Mouse (Mus musculus) E14TG2a.4 (cell line): ENCODE measurements around the gene Rnf157.

ENCODE experiments used
- H3K27me3 ChIP-seq: 2 replicates; pipeline ENCODE4 v1.6.1; 2014; ENCODE audit warnings: low read length, control low read depth; ENCODE audit not compliant: insufficient read depth
- H3K36me3 ChIP-seq: 2 replicates; pipeline ENCODE4 v1.6.1; 2014; ENCODE audit warnings: low read length, control low read depth; ENCODE audit not compliant: insufficient read depth
- H3K4me1 ChIP-seq: replicated peaks from 2 replicates; pipeline ENCODE4 v1.6.1; 2014; ENCODE audit warnings: low read depth, low read length, control low read depth
- H3K4me3 ChIP-seq: replicated peaks from 2 replicates; pipeline ENCODE4 v1.5.1; 2014; ENCODE audit warnings: mild to moderate bottlenecking, low read length
- H3K9me3 ChIP-seq: 2 replicates; pipeline ENCODE4 v1.6.1; 2014; ENCODE audit warnings: low read length, control low read depth
- CTCF ChIP-seq: conservative IDR thresholded peaks from 2 replicates; pipeline ENCODE4 v1.5.1; 2014; ENCODE audit warnings: low read length
- NANOG ChIP-seq: IDR thresholded peaks from 2 replicates; pipeline ENCODE4 v1.6.1; 2014; ENCODE audit warnings: borderline replicate concordance, low read length, mixed read lengths
- POU5F1 ChIP-seq: IDR thresholded peaks from 2 replicates; pipeline ENCODE4 v1.6.1; 2014; ENCODE audit warnings: low read length, borderline replicate concordance

Rnf157 gene

DNA sequence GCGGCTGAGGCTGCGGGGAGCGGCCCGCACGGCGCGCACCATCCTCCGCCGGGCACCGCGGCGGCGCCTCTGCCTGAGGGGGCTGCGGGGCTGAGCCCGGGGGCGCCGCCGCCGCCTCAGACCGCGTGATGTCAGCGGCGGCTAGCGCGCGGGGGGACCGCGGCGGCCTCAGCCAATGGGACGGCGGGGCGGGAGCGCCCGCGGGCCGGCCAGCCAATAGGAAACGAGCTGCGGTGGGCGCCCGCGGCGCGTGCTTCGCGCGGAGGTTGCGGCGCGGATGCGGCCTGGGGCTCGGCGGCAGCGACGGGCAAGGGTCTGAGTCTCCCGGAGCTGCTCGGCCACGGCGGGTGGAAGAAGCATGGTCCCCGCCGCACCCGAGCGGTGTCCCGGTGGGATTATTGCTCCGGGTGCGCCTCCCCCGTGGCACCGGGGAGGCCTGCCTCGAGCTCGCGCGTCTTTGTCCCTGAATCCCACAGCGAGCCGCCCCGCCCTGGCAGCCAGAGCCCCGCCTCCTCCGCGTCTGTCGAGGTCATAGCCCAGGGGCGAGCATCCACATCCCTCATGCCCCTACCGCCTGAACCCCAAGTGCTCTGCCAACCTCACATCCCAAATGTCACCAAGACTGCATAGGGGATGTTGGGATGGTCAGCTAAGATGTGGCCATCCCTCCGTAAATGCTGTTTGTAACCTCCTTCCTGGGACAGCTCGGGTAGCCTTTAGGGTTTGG, at the start of gene Rnf157:
Gene Rnf157, minus strand, starts transcription at position 129 of the 727 bp plus-strand sequence.
- Histone ChIP-seq H3K4me3 (peak within 1 kb of the TSS; percentile 83), H3K4me1 (peaks cover 23% of the 10 kb centered on the region), H3K27me3 (peaks cover 21% of the 10 kb centered on the region), H3K36me3 (no peaks in the 10 kb centered on the region), H3K9me3 (no peaks in the 10 kb centered on the region)
- TF ChIP-seq NANOG: no peak
- TF ChIP-seq POU5F1: no peak
- no peak for TF ChIP-seq CTCF

DNA sequence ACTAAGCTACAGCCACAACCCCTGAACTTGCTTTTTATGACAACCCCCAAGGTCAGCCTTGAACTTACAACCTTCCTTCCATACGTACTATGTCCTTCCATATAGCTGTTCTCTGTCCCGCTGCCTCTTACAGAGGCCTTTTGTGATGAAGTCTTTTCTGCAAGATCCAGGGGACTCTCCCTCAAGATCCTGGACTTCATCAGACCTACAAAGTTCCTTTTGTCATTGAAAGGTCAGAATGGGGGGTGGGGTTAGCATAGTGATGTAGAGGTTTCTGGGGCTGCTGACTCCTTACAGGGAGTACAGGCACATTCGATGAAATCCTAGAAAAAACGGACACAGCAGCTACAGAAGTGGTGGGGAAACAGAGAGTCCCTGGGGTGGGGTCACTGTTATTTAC, 47.0 kb upstream of the Rnf157 start:
- no peak overlapping the region for H3K4me3 ChIP-seq
- peaks cover 42% of the 10 kb centered on the region for H3K4me1 ChIP-seq
- no peaks in the 10 kb centered on the region for H3K36me3 ChIP-seq
- H3K27me3 ChIP-seq: peaks cover 10% of the 10 kb centered on the region
- TF ChIP-seq NANOG (no peak), POU5F1 (no peak), CTCF (no peak)
- H3K9me3 ChIP-seq: no peaks in the 10 kb centered on the region

DNA sequence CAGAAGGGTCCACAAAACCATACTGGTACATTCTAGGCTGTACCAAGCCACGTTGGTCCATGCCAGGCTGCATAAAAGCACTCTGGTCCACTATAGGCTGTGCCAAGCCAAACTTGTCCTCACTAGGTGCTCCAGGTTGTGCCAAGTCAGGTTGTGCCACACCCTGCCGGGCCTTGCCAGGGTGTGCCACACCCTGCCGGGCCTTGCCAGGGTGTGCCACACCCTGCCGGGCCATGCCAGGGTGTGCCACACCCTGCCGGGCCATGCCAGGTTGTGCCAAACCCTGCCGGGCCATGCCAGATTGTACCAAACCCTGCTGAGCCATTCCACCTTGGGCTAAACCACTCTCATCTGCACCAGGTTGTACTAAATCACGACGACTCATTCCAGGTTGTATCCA, 43.4 kb upstream of the Rnf157 start:
- peaks cover 19% of the 10 kb centered on the region for H3K27me3 ChIP-seq
- no peaks in the 10 kb centered on the region for H3K36me3 ChIP-seq
- H3K9me3 ChIP-seq: no peaks in the 10 kb centered on the region
- TF ChIP-seq NANOG (no peak), CTCF (no peak), POU5F1 (no peak)
- H3K4me3 ChIP-seq: no peak overlapping the region
- peaks cover 49% of the 10 kb centered on the region for H3K4me1 ChIP-seq

DNA sequence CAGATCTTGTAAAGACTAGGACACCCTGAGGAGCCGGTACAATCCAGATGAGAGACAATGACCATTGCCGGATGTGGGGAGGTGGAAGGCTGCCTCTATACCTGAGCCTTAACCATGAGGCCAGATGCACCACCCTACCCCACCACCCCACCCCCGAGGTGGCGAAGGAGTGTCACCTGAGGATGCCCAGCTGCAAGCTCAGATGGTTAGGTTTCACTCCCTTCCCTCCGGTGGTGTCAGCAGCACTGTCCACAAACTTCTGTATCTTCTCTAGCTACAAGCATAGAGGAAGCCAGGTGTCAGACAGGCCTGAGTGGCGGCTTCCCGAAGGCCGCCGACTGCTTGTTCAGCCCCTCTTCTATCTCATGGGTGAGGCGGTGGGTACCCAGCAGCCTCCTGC, 41.1 kb upstream of the Rnf157 start:
- peaks cover 15% of the 10 kb centered on the region for H3K9me3 ChIP-seq
- H3K4me3 ChIP-seq: 0 out of 2 replicates have a peak overlapping the region, but pooled peaks have one; percentile 23
- H3K4me1 ChIP-seq: peaks cover 33% of the 10 kb centered on the region
- H3K36me3 ChIP-seq: no peaks in the 10 kb centered on the region
- TF ChIP-seq NANOG (no peak), POU5F1 (no peak), CTCF (no peak)
- H3K27me3 ChIP-seq: peaks cover 23% of the 10 kb centered on the region

DNA sequence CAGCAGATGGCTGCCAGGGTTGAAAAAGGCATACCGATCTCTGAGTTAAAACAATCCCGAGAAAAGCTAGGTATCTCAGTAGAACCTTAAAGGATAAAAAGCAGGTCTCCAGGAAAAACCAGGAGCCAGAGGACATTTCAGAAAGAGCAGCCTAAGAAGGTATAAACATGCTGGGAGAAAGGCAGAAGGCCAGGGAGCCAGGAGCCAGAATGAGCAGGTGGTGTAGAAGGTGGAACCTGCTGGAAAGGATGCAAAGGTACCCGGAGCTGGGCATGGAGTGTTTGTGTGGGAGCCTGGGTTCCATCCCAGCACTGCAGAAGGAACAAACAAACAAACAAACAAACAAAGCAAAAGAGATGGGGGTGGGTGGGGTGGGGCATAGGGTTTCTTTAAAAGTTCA, 36.5 kb upstream of the Rnf157 start:
- H3K36me3 ChIP-seq: no peaks in the 10 kb centered on the region
- H3K4me3 ChIP-seq: no peak overlapping the region
- H3K9me3 ChIP-seq: peaks cover 15% of the 10 kb centered on the region
- peaks cover 39% of the 10 kb centered on the region for H3K27me3 ChIP-seq
- peaks cover 47% of the 10 kb centered on the region for H3K4me1 ChIP-seq
- no peak for TF ChIP-seq POU5F1
- no peak for TF ChIP-seq NANOG

DNA sequence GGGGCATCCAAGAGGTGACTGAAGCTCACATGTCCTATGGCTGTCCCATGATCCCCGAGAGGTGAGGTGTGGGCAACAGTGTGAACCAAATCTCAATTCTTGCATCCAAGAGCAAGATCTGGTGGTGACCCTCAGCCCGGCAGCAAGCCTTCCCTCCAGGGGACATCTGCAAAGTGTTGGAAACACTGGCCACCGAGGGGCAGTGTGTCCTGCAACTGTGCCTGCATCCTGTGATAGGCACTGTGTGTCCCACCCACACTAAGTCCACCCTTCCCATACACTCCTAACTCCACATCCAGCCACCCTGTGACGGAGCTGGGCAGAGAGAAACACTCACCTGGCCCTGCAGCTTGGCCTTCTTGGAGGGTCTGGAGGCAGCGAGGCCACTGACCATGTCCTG, 35.0 kb upstream of the Rnf157 start:
- Histone ChIP-seq H3K4me3 (no peak overlapping the region), H3K9me3 (peaks cover 15% of the 10 kb centered on the region), H3K4me1 (peaks cover 50% of the 10 kb centered on the region), H3K36me3 (no peaks in the 10 kb centered on the region), H3K27me3 (peaks cover 31% of the 10 kb centered on the region)
- TF ChIP-seq CTCF (no peak), NANOG (no peak), POU5F1 (no peak)

DNA sequence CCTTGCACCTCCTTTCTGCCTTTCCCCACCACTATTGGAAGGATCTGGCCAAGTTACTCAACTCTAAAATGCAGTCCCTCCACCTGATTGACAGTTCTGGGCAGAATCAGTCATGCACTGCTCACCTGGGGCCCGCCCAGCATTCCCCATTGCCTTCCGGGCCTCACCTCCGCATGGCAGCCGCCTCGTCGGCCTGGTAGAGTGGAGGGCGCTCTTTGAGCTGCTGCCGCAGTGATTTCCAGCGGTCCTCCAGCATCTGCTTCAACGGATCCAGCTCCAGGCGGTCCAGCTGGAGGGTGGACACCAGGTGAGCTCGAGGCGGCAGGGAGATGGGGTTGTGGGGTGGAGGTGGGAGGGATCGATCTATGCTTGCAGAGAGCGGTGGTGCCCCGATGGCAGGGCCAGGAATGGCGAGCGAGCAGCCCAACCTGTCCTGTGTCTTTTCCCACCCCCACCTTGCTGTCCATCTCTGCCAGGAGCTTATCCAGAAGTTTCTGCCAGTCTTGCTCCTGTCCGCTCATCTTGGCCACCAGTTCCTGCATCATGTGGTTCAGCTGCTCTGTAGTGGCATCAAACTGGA, 33.6 kb upstream of the Rnf157 start:
- peaks cover 31% of the 10 kb centered on the region for H3K27me3 ChIP-seq
- H3K4me3 ChIP-seq: peak overlapping the region; percentile 70
- TF ChIP-seq NANOG (no peak), POU5F1 (no peak), CTCF (no peak)
- peaks cover 15% of the 10 kb centered on the region for H3K9me3 ChIP-seq
- H3K4me1 ChIP-seq: peaks cover 65% of the 10 kb centered on the region
- peaks cover 6% of the 10 kb centered on the region; the same call in 1 of the 2 replicates for H3K36me3 ChIP-seq

DNA sequence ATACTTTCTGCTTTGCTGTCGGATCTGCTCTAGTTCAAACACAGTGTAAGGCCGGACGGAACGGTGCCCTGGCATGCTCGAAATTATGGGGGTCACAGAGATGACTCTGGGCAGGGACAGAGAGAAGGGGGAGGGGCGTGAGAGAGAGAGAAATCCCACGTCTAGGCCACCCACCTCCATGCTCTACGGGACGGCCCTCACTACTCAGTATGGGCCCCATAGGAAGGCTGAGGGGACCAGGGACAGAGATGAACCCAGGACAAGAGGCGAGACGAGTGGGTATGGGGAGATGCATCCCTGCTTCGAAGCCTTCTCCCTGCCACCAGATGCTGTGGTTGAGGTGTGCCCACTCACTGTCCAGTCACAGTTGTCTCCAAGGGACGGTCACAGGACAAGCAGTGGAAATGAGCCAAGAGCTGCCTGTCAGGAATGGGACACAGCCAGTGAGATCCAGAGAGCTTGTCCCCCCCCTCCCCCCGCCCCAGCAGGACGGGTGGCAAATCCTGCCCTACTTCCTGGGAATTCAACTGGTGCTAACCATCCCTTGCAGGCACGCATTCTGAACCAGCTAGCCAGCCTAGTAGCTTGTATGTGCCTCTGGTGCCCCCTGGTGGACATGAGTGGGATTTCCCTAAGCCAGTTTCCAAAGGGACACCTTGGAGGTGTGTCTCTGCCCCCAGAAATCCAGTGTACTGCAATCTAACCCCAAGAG, 32.9 kb upstream of the Rnf157 start:
- Histone ChIP-seq H3K9me3 (peaks cover 12% of the 10 kb centered on the region), H3K27me3 (peaks cover 31% of the 10 kb centered on the region), H3K36me3 (peaks cover 10% of the 10 kb centered on the region), H3K4me3 (peak overlapping the region; percentile 70), H3K4me1 (peaks cover 71% of the 10 kb centered on the region)
- TF ChIP-seq CTCF (peak; percentile 94), POU5F1 (no peak)
